Mouse (Mus musculus): ENCODE measurements at regions not wholly inside any gene's neighbourhood (a gene's known extent, or its start where the extent isn't known, plus 50 kb on each side); places are given as distances from the start of the nearest gene placed in this dataset.

DNA sequence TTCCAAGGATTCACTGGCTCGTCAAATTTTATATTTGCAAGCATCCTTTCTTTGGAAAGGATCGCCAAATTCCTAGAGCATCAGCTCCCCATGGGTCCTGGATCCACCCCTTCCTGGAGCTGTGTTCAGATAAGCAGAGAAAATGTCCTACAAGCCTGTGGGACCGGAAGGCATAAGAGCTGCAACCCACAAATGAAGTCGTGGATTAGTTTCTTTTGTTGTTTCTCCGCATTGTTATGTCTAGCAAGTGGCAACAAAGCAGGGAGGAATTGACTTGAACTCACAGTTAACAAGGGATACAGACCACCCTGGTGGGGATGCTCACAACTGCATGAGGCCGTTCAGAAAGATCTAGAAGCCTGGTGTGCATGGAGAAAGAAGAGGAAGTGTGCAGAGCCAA is 406.4 kb downstream of the Med13l start:
- no peak for DNase-seq (ENCODE audit: low spot score in 2 of 2)

DNA sequence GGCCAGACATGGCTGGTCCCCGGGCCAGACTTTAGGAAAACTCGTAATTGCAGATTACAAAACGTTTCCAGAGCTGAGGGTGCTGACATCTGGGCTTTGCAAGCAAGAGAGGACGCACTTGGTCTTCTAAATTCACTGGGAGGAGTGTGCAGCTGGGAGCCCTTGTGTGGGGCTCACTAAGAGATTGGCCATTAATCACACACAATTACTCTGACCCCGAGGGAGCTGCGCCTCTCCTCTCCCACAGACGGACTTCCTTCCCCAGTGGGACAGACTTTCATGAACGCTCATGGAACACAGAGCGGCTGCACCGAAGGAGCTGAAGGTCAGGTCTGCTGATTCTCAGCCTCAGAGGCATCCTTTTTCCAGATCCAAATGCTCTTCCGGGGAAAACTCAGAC is 407.2 kb downstream of the Med13l start:
- no peak for DNase-seq (ENCODE audit: low spot score in 2 of 2)

DNA sequence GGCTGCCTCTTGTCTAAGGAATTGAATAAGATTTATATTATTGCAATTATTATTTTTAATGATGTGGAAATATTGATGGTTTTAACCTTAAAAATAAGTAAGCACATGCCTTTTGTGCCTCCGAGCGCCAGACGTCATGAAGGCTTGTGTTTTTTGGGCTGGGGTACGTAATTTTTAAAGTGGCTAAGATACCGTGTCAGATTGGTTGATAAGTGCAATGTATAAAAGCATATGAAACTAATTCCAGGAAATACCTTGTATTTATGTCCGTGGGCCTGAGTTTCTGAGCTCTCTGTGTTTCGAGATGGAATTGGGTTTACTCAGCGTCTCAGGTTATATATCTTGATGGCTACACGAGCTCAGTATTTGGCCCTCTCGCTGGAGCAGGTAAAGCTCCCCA is 414.7 kb downstream of the Med13l start:
- DNase-seq (ENCODE audit: low spot score in 2 of 2) = no peak

DNA sequence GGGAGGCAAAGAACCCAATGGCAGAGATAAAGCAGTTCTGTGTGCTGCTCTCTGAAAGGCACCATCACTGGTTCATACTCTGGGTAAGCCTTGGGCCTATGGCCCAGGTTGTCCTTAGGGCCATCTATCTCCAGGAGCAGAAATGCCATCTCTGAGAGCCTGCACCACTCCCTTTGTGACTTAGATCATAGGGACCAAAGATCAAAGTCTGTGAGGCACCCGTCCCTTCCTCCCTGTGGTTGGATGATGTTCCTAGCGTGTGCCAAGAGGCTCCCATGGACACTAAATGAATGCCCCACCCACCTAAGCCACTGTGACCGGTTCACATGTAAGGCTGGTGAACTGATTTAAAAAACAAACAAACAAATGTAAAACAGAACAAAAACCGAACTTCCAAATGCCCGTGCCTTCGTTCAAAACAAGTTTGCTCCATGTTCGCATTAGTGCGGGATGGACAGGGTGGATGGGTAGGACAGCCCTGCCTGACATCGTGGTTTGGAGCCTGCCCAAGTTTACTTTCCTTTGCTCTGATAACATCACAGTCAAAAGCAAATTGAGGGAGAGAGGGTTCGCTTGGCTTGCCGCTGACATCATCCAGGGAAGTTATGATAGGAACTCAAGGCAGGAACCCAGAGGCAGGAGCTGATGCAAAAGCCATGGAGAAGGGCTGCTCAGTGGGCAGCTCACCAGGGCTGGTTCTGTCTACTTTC is 418.6 kb downstream of the Med13l start:
- DNase-seq (ENCODE audit: low spot score in 2 of 2) = no peak

DNA sequence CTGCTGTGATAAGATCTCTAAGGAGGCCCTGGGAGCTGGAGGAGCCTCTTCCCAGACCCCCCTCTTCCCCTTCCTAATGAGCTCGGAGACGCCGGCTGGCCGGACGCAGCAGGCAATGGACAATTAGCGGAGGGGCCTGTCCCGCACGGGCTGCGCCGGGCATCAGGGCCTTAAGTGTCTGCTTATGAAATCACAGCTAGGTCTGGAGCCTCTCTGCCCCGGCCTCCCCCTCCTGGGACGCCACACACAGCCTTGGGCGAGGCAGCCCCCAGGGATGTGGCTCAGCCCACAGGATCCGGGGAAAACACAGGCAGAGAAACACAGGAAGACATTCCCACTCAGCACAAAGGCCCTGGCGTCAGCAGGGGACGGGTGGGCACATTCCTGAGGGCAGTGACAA is 420.6 kb downstream of the Med13l start:
- no peak for DNase-seq (ENCODE audit: low spot score in 2 of 2)

DNA sequence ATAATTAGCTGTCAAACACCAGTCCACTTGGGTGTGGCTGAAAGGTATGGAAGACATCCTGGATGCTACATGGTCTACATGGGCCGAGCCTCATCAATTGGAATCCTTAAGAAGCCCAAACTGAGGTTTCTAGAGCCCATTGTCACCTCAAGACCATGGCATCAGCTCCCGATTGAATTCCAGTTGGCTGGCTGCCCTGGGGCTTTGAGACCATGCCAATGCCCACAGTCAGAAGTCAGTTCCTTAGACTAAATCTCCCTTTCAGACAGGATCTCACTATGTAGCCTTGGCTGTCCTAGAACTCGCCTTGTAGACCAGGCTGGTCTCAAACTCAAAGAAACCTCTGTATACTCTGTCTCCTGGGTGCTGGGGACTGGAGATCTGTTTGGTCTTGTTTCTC is 423.8 kb downstream of the Med13l start:
- no peak for DNase-seq (ENCODE audit: low spot score in 2 of 2)

DNA sequence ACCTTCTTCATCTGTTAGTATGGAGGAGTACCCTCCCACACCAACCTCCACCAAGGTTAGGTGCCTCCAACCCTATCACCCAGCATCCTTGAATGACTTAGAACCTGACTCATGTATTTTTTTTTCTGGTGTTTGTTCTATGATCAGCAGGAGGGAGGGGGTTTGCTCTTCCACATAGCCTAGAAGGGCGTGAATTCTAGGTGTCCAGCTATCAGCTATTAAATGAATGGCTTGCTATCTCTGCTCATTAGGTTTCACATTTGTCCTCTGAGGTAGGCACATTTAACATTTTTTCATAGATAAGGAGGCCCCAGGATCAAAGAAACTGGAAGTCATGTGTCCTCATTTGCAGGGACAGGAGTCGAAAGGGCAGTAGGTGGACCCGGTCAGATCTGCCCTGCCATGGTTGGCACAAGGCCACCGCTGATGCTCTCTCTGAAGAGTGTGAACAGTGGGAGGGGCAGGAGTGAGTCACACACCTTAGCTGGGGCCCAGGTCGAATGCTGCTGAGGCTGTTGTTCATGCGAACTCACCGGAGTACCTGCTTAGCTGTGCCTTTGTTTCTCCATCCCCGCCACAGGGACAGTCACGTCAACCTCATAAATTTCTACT is 424.4 kb downstream of the Med13l start:
- DNase-seq (ENCODE audit: low spot score in 2 of 2) = peak in 1 of 2 experiments; percentile 21

DNA sequence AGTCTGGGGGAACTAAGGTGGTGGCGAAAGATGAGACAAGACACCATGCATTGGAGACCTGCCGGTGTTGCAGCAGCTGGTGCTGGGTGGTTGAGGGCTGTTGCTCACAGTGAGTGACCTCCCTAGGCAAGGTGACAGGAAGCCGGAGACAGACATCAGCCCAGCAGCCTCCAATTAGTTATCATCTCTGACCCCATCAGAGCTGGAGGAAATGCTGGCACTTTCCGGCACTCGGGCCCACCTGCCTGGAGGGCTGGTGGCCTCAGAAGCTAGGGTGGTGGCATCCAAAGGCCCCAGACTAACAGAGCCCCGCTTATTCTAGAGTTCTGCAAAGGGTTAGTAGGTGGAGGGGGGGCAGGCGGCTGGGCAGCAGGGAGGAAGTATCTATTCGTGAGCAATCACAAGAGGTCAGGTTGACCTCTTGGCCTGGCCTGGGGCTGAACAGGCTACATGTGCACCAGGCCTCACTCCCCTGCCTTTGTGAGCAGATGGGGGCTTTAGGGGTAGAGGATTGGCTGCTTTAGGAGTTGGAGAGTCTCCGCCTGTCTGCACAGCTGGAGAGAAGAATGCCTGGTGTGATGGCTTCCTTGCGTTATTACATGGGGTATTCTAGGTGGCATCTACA is 427.0 kb downstream of the Med13l start:
- no peak for DNase-seq (ENCODE audit: low spot score in 2 of 2)

DNA sequence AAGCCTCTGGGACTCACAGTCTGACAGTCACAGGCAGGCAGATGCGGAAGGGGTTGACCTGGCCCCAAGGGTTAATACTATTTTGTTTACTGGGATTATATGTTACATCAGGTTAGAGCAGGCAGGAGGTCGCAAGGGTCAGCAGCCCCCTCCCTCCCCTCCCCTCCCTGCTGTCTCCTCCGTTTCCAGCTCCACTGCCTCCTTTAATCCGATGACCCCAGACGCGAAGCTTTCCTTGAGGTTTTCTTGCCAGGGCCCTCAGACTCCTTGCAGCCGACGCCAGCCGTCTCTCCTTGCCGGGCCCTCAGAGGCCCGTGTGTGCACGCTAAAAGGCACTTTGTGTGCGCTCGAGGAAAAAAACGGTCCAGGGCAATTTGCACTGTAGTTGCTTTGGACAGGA is 438.6 kb downstream of the Med13l start:
- no peak for DNase-seq (ENCODE audit: low spot score in 2 of 2)

DNA sequence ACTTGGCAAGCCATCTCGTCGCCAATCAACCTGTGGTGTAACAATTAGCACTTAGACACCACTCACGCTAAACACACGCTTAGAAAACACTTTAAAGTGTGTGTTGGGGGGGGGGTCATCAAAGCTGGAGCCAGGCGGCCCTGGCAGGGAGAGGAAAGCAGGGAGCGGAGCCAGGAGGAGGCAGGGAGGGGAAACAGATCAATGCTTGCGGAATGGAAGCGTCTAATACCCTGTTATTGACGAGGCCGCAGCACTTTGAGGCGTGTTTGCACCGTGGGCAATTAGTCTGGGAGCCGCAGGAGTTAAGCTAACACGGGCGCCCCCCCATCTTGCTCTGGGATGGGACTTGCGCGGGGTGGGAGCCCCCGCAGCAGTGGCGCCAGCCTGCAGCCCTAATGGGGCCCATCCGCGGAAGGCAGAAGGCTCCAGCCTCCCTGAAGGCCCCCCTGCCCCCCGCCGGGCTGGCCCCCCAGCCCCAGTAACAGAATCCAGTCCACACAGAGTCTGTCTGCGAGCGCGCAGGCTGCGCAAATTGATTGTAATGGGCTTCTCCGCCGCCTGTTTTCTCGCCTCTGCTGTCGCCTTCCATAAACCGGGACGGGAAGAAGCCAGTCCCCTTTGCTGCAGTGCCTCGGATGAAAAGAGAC is 445.5 kb downstream of the Med13l start:
- DNase-seq (ENCODE audit: low spot score in 2 of 2) = no peak

DNA sequence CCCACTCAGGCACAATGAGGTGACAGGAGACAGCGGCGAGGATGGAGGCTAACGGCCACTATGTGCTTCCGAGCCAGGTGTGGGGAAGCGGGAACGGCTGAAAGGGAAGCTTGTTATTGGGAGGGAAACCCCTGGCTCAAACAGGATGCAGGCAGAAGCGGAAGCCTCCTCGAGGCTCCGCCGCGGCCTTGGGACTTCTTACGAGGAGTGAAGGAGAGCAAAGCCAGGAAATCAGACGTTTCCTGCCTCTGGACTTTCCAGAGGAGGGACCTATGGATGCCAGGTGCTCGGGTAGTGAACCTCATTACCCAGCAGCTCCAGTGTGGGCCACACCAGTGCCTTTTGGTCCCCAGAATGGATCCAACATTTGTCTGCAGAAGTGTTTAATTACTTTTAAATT is 449.6 kb downstream of the Med13l start:
- DNase-seq (ENCODE audit: low spot score in 2 of 2) = no peak

DNA sequence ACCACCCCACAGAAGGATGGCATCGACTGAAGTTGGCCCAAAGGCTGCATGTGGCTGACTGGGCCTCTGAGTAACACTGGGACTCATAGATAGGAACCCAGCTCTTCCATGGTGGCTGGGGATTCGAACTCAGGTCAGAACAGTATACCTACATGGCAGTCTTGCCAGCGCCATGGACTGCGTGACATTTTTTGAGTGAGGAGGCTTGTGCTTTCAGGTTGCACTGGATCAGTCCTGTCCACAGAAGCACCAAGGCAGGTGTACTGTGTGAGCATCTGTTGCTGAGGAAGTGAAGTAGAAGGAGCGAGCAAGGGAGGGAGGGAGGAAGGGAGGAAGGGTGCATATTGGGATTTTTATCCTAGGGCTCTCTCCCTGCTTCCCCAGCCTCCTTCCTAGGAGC is 454.7 kb downstream of the Med13l start:
- no peak for DNase-seq (ENCODE audit: low spot score in 2 of 2)

DNA sequence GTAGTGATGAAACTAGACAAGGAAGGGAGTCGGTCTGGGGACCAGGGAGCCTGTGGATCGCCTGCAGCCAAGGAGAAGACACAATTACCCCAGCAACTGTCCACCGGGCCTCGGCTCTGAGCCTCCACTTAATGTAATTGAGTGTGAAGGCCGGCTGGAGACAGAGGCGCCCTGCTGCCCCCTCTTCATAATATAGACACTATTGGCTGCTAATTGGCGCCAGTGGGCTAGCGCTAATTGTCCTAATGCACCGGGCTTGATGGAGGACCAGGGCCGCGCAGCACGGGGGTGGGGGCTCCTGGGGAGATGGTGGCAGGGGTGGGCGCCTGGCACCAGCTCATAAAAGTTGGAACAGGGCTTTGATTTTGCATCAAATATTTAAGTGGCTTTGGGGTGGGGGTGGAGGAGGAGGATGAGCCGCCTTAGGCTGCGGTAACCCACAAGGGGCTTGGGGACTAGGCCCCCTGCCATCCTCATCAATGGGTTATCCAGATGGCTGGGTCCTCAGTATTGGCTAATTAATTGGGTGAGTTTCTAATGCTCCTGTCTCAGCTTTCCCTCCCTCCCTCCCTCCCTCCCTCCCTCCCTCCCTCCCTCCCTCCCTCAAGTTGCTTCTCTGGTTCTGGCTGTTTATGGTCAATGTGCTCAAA is 455.3 kb downstream of the Med13l start:
- DNase-seq (ENCODE audit: low spot score in 2 of 2) = no peak

DNA sequence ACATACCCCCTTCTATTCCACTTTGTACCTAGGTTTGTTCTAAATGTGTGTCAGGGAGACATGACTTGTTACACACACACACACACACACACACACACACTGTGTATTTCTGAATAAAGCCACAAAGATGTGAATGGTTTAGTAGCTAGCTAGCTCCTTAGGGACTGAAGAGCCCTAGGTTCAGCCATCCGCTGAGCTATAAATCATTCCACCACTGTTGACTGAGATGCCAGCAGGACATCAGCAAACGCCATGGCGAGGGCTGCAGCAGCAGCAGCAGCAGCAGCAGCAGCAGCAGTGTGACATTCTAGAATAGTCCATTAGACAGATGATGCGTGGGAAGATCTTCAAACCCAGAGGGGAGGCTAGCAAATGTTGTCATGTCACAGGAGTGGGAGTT is 455.9 kb downstream of the Med13l start:
- DNase-seq (ENCODE audit: low spot score in 2 of 2) = no peak

DNA sequence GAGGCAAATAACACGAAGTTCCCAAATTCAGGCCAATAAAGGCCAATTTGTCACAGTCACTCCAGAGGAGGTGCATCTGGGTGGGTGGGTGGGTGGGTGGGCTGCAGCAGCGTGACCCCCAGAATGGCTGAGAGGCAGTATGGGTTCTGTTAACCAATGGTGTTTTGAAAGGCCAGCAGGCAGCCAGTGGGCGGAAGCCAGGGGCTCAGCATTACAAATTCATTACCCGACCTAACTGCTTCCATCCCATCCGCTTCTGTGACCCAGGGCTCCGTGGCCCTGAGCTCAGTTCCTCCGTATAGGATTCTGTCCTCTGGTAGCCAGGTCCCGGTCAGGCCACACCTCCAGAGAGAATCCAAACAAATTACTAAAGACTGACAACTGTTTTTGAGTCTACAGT is 463.5 kb downstream of the Med13l start:
- DNase-seq (ENCODE audit: low spot score in 2 of 2) = no peak

DNA sequence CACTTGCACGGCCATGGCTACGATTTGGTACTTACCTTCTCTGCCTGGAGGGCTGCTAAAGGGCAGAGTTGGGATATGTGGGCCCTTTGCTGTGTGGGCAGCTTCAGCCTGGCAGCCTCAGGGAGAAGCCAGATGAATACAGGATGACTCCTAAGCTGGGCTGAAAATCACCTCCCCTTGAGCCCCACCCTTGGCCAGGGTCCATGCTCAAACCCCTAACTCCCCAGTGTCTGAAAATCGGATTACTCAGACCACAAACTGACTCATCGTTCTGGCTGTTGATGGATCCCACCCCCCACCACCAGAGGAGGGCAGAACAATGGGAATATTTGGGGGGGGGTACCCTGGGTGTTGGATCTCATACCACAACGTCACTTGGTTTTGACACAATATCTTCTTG is 471.6 kb downstream of the Med13l start:
- no peak for DNase-seq (ENCODE audit: low spot score in 2 of 2)

DNA sequence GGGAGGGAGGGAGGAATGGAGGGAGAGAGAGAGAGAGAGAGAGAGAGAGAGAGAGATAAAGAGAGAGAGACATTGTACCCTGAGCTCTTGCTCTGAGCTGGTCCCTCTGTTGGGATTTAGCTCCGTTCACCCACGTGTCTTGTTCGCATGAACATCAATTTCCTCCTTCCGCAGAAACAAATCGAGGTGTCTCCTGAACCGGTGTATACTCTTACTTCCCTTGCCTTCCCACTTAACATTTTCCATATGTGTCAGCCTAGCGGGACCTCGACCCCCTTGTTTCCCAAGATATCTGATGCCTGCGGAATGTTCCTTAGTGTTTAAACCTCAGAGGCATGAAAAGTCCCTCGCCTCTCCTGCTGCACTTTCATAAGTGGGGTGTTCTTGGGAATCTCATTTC is 484.1 kb downstream of the Med13l start:
- no peak for DNase-seq (ENCODE audit: low spot score in 2 of 2)

DNA sequence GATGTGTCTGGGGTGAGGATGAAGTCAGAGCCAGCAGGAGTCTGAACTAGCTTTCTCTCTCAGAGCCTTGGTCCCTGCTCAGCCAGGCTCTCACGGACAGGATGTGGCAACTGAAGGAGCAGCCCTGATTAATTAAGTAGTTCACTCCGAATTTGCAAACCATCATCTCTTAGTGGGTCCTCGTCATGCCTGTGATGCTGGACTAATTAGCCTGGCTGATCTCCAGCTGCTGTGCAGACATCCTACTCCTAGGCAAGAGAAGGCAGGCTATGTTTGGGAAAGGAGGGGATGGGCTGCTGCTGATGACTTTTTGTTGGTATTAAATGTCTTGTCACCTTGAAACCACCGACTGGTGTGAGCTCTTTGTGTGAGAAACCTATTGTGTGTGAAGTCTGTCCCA is 487.1 kb downstream of the Med13l start:
- no peak for DNase-seq (ENCODE audit: low spot score in 2 of 2)

DNA sequence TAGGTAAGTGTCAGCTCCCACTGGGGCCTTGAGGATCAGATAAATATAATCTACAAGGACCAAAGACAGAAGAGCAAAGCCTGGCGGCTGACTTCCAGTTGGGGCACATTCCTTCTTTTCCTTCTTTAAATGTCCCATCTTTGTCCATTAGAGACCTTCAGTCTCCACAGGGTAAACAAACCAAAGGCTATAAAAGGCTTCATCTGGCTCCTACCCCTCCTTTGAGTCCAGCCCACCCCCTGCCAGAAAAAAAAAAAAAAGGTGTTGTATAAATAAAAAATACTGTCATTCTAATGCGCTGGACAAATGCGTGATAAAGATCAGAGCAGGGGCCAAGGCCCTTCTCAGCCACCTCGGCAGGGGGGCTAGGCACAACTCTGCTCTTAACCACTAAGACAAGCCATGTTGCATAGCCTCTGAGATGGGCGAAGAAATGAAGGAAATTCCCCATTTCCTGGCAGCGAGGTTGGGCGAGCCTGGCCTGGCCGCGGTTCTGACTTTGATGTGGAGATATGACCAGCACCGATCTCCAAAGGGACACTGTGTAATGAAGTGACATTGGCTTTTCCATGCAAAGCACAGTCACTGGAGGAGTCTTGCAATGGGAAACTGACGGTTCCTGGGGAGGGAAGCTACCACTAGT is 492.0 kb downstream of the Med13l start:
- no peak for DNase-seq (ENCODE audit: low spot score in 2 of 2)

DNA sequence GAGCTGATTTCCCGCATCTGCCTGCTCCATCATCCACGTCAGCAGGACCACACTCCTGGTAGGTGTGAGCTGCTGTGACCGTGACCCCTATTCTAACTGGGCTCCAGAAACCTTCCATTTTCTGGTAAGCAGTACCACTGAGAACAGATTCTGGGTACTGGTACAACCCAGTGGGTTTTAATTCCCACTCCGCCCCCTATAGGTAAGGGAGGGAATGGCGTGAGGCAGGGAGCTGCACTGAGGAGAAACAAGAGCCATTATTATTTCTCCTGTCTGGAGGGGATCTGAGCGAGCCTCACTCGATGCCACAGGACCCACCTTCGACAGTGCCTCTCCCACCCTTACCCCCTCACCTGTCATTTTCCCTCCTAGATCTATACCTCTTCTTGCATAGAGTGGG is 493.3 kb downstream of the Med13l start:
- no peak for DNase-seq (ENCODE audit: low spot score in 2 of 2)

DNA sequence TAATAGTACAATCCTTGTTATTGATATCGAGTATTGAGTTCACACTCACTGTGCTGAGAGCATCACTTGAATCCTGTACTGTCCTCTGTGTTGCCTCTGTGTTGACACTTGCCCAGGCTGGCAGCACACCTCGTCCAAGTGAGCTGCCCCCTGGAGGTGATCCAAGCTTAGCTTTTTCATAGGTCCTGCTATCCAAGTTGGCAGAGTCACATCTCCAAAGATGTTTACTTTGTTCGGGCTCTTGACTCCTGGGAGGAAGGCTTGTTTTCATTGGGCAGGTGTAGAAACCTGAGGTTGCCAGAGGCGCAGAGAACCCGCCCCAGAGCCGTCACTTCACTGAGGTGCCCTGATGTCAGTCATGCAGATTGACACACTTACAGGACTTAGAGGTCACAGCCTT is 493.9 kb downstream of the Med13l start:
- no peak for DNase-seq (ENCODE audit: low spot score in 2 of 2)

All from adrenal gland, postnatal 4 days (tissue).